In the genomic region with DNA sequence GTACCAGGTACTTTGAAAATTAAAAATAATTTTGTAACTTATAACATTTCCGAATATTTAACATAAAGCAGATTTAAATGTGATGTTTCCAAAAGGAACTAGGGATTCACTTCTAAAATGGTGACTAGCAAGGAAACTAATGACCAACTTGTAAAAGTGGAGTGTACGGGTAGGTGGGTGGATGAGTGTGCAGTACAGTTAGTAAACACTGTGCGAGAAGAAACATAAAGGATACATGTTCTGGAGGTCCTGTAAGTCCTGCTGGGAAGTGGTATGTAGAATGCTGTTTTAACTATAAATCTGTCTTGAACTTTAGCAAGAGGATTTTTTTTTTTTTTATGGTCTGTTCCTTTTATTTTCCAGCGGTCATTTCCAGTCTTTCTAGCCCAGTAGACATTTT, we compare ENCODE assay signal across 9 mouse cellular contexts. TPM values are rescaled to one million over a fixed set of nuclear protein-coding genes. Genes with fewer than 3 reads are reported as not detected.
A peak's percentile ranks its signal among the peaks of the same experiment; 100 is the strongest.
DNase-seq lines count a peak whose midpoint lies in the region; ATAC-seq and TF ChIP-seq lines count a peak whose summit lies in the region.
"Had no signal": no experiment of that assay in that cellular context is flagged by ENCODE, and none has a peak within 500 bp of the region (broad histone marks: within the 10 kb centered on the region; RNA-seq: fewer than 3 reads in every experiment).

No protein-coding gene starts in this region.

- peak overlapping the region; percentile 100 for H3K9ac ChIP-seq in heart, postnatal 0 days (replicated peaks; ENCODE audit: low read depth, low read length)
- H3K9ac ChIP-seq in embryonic facial prominence, embryonic 11.5 days (replicated peaks; ENCODE audit: low read length) = no peak overlapping the region
- H3K9ac ChIP-seq in hindbrain, postnatal 0 days (replicated peaks; ENCODE audit: low read length) = peak overlapping the region; percentile 100
- peak overlapping the region; percentile 20; the same call in 1 of the 2 replicates for H3K9ac ChIP-seq in midbrain, embryonic 15.5 days

- H3K27me3 ChIP-seq in heart, postnatal 0 days (ENCODE audit: control insufficient read depth, insufficient read depth, low read length) = no peaks in the 10 kb centered on the region
- H3K27me3 ChIP-seq in embryonic facial prominence, embryonic 11.5 days (ENCODE audit: control insufficient read depth, insufficient read depth, low read length) = no peaks in the 10 kb centered on the region
- H3K27me3 ChIP-seq in hindbrain, postnatal 0 days (ENCODE audit: insufficient read depth, low read length) = no peaks in the 10 kb centered on the region
- no peaks in the 10 kb centered on the region for H3K27me3 ChIP-seq in midbrain, embryonic 15.5 days (replicated peaks)

- no peak for ATAC-seq in heart, postnatal 0 days (ENCODE audit: insufficient read depth, low read depth)
- no peak for ATAC-seq in embryonic facial prominence, embryonic 11.5 days (replicated peaks; ENCODE audit: insufficient number of reproducible peaks, low FRiP score, low TSS enrichment, low read depth)
- ATAC-seq in hindbrain, postnatal 0 days = no peak
- no peak for ATAC-seq in midbrain, embryonic 15.5 days (replicated peaks)

- peak overlapping the region; percentile 76 for H3K4me2 ChIP-seq in heart, postnatal 0 days (ENCODE audit: low read depth, low read length)
- H3K4me2 ChIP-seq in embryonic facial prominence, embryonic 11.5 days (ENCODE audit: low read depth, low read length) = peak overlapping the region; percentile 21
- peak overlapping the region; percentile 67 for H3K4me2 ChIP-seq in hindbrain, postnatal 0 days (ENCODE audit: low read depth, low read length)
- peak overlapping the region; percentile 62 for H3K4me2 ChIP-seq in midbrain, embryonic 15.5 days

- peaks cover 16% of the 10 kb centered on the region for H3K36me3 ChIP-seq in heart, postnatal 0 days (replicated peaks; ENCODE audit: control insufficient read depth, insufficient read depth, low read length)
- H3K36me3 ChIP-seq in embryonic facial prominence, embryonic 11.5 days (replicated peaks; ENCODE audit: control insufficient read depth, insufficient read depth, low read depth, low read length) = peaks cover 7% of the 10 kb centered on the region
- peaks cover 9% of the 10 kb centered on the region for H3K36me3 ChIP-seq in hindbrain, postnatal 0 days (ENCODE audit: insufficient read depth, low read length)
- peaks cover 11% of the 10 kb centered on the region; the same call in 1 of the 2 replicates for H3K36me3 ChIP-seq in midbrain, embryonic 15.5 days (replicated peaks)

- TF ChIP-seq EP300 in heart, postnatal 0 days (IDR thresholded peaks at IDR 0.05; ENCODE audit: low read depth) = no peak

- TF ChIP-seq CTCF in heart, postnatal 0 days (IDR thresholded peaks at IDR 0.05; ENCODE audit: low read depth) = no peak
- TF ChIP-seq CTCF in hindbrain, postnatal 0 days (IDR thresholded peaks at IDR 0.05; ENCODE audit: low read depth) = no peak

- WGBS in heart, postnatal 0 days = 56% methylated on average over 4 of the region's 4 CpGs
- WGBS in embryonic facial prominence, embryonic 11.5 days = 80% methylated on average over 4 of the region's 4 CpGs
- 41% methylated on average over 4 of the region's 4 CpGs for WGBS in hindbrain, postnatal 0 days
- WGBS in midbrain, embryonic 15.5 days = 60% methylated on average over 4 of the region's 4 CpGs

- H3K4me3 ChIP-seq in heart, postnatal 0 days (ENCODE audit: low read depth, low read length) = peak overlapping the region; percentile 99
- H3K4me3 ChIP-seq in embryonic facial prominence, embryonic 11.5 days (ENCODE audit: low read depth, low read length) = peak overlapping the region; percentile 96
- peak overlapping the region; percentile 100 for H3K4me3 ChIP-seq in hindbrain, postnatal 0 days (ENCODE audit: low read length)
- H3K4me3 ChIP-seq in midbrain, embryonic 15.5 days = peak overlapping the region; percentile 72

- no peak for DNase-seq in heart, postnatal 0 days (ENCODE audit: low spot score)
- no peak for DNase-seq in heart, adult 9 months (ENCODE audit: low spot score in 2 of 2)
- no peak for DNase-seq in embryonic facial prominence, embryonic 11.5 days (ENCODE audit: low spot score)
- DNase-seq in hindbrain, postnatal 0 days (ENCODE audit: low spot score) = no peak
- DNase-seq in cerebellum, adult 9-11 months = no peak
- DNase-seq in urinary bladder, adult 18-20 months (ENCODE audit: low spot score in 2 of 2) = no peak
- no peak for DNase-seq in cerebellum, postnatal 10 days

- 0 out of 2 replicates have a peak, but pooled peaks cover 3% of the 10 kb centered on the region for H3K4me1 ChIP-seq in heart, postnatal 0 days (ENCODE audit: control insufficient read depth, insufficient read depth)
- H3K4me1 ChIP-seq in embryonic facial prominence, embryonic 11.5 days (ENCODE audit: control insufficient read depth, insufficient read depth, low read length) = peaks cover 6% of the 10 kb centered on the region; the same call in 1 of the 2 replicates
- H3K4me1 ChIP-seq in hindbrain, postnatal 0 days (ENCODE audit: insufficient read depth, low read length) = peaks cover 12% of the 10 kb centered on the region; the same call in 1 of the 2 replicates
- peaks cover 36% of the 10 kb centered on the region for H3K4me1 ChIP-seq in midbrain, embryonic 15.5 days

- H3K9me3 ChIP-seq in heart, postnatal 0 days (replicated peaks; ENCODE audit: control insufficient read depth, low read length) = no peaks in the 10 kb centered on the region
- no peaks in the 10 kb centered on the region for H3K9me3 ChIP-seq in embryonic facial prominence, embryonic 11.5 days (replicated peaks; ENCODE audit: control insufficient read depth, low read length)
- no peaks in the 10 kb centered on the region for H3K9me3 ChIP-seq in hindbrain, postnatal 0 days (ENCODE audit: low read length)
- no peaks in the 10 kb centered on the region for H3K9me3 ChIP-seq in midbrain, embryonic 15.5 days

- H3K27ac ChIP-seq in heart, postnatal 0 days (ENCODE audit: low read depth) = peak overlapping the region; percentile 99; the same call in 1 of the 2 replicates
- no peak overlapping the region for H3K27ac ChIP-seq in embryonic facial prominence, embryonic 11.5 days (replicated peaks; ENCODE audit: low read depth, low read length)
- no peak overlapping the region for H3K27ac ChIP-seq in hindbrain, postnatal 0 days
- H3K27ac ChIP-seq in midbrain, embryonic 15.5 days = no peak overlapping the region
- H3K27ac ChIP-seq: macrophage had no signal

RNA-seq across cellular contexts. Expression of a gene that starts 1.7 kb away (rescaled TPM):
- 20.3 and 42.6 TPM in 2 replicates for total RNA-seq in heart, postnatal 0 days (2014; rRNA removed; ENCODE audit: low replicate concordance)
- 69.3 and 72.5 TPM in 2 replicates for polyA plus RNA-seq in heart, postnatal 0 days (2015; fragmentation: Nextera tagmentation; extraction: Ambion mirVana)
- polyA plus RNA-seq in embryonic facial prominence, embryonic 11.5 days (2014; fragmentation: Nextera tagmentation; extraction: Ambion mirVana) = 32.0 and 32.8 TPM in 2 replicates
- total RNA-seq in hindbrain, postnatal 0 days (2014; rRNA removed) = 13.2 and 20.1 TPM in 2 replicates
- 33.9 and 34.8 TPM in 2 replicates for polyA plus RNA-seq in hindbrain, postnatal 0 days (2015; fragmentation: Nextera tagmentation; extraction: Ambion mirVana)
- 27.3 and 31.2 TPM in 2 replicates for polyA plus RNA-seq in midbrain, embryonic 15.5 days (2015; fragmentation: Nextera tagmentation; extraction: Ambion mirVana)

RNA-seq across cellular contexts. Expression of a gene that starts 32.8 kb away (rescaled TPM):
- total RNA-seq in heart, postnatal 0 days (2014; rRNA removed; ENCODE audit: low replicate concordance) = 0.76 and 2.7 TPM in 2 replicates
- 1.6 and 1.7 TPM in 2 replicates for polyA plus RNA-seq in heart, postnatal 0 days (2015; fragmentation: Nextera tagmentation; extraction: Ambion mirVana)
- 4.2 and 5.0 TPM in 2 replicates for polyA plus RNA-seq in embryonic facial prominence, embryonic 11.5 days (2014; fragmentation: Nextera tagmentation; extraction: Ambion mirVana)
- 7.0 and 10.1 TPM in 2 replicates for total RNA-seq in hindbrain, postnatal 0 days (2014; rRNA removed)
- 10.4 and 10.5 TPM in 2 replicates for polyA plus RNA-seq in hindbrain, postnatal 0 days (2015; fragmentation: Nextera tagmentation; extraction: Ambion mirVana)
- polyA plus RNA-seq in midbrain, embryonic 15.5 days (2015; fragmentation: Nextera tagmentation; extraction: Ambion mirVana) = 5.5 and 5.6 TPM in 2 replicates
- polyA plus RNA-seq: macrophage had no signal

Comparison
In these comparisons a context has a peak if more than half of its experiments do, and no peak if none do; other contexts are left out.
1. H3K4me2 ChIP-seq: peak in every context shown above with its lines; median percentile 76 in heart, postnatal 0 days; 67 in hindbrain, postnatal 0 days; 62 in midbrain, embryonic 15.5 days; 21 in embryonic facial prominence, embryonic 11.5 days.